Mouse (Mus musculus) right cerebral cortex, adult 18-20 months (tissue): Measurements from ENCODE around the gene 1700010B08Rik.
A peak's percentile ranks its signal among the peaks of the same experiment; 100 is the strongest.

ENCODE experiments used
- DNase-seq: peaks from one replicate; pipeline ENCODE4 v3.0.0; 2022; ENCODE audit warnings: mixed read lengths

The 1700010B08Rik gene

DNA sequence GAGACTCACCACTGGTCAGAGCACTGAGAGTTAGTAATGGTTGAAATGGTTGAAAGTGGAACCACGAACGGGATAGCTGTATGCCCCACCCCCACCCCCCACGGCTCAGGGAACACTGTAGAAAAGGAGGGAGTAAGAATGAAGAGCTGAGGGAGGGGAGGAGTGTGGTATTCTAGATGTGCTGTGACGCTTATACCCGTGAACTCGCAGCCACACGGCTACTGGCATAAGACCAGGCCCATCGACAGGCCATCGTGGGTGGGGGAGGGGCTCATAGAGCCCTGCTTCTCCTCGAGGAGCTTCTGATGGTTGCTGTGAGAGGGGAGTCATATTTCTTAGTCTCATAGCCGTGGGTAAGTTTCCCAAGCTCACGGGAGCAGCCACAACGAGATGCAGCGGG is 5.2 kb downstream of the 1700010B08Rik start:
- DNase-seq, result no peak

DNA sequence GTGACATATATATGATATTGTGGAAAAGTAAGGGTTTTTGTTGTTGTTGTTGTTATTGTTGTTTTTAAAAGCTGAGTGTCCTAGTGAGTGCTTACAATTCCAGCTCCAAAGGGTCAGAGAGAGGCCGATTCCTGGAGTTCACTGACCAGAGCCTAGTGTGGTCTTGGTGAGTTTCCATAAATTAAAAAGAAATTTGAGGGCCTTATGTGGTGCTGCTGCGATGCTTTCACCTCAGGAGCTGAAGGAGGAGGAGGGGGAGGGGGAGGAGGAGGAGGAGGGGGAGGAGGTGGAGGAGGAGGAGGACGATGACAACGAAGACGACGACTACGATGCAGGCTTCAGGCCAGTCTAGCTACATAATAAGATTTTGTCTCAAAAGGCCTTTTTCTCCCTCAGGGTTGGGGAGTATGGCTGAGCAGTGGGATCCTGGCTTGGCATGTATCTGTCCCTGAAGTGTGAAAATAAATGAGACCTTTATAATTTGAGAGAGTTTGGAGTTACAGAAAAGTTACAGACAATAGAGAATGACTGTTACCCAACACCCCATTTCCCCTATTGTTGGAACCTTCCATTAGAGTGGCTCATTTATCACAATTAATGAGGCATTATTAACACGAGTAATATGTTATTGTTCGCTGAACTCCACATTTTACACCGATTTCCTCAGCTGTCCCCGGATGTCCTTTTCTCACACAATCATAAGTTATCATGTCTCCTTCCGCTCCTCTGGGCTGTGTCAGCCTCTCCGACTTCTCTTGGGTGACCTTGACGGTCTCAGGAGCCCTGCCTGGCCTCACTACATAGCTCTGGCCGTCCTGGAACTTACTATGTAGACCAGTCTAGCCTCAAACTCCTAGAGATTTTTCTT is 6.0 kb downstream of the 1700010B08Rik start:
- DNase-seq, result no peak

DNA sequence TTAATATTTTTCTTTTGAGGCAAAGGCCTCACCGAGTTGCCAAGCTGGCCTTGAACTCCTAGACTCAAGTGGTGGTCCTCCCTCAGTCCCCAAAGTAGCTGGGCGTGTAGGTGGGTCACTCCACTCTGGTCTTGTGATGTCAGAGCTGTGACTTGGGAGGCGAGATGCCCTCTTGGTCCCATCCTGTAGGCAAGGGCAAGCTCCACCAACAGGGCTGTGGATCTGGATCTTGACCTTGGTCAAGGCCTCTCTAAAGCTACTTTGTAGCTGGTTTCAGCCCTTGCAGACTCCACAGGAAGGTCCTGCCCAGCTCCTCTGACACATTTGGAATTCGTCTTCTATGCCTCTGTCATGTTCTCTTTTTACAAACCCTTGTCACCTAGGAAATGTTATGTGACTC is 6.6 kb downstream of the 1700010B08Rik start:
- DNase-seq, result no peak

DNA sequence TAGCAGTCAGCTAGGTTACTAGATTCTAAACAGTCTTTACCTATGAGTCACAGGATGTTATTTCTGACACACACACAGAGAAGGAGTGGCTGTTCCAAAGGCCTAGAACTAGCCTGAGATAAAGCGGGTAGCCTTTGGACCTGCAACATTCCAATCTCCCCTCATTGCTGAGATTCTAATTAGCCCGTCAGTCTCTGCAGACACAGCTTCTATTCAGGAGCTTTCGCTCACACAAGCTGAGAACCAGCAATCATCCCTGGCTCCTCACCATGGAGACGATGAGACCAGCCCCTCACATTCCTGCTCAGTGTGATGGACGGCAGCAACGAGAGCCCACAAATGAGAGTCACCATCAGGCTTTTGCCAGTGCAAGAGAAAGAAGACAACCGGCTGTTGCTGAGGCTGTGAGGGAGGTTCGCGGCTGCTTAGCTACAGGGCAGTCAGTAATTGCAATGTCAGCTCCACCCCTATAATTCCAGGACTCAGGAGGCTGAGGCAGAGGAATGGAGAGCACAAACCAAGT is 11.3 kb downstream of the 1700010B08Rik start:
- no peak for DNase-seq

DNA sequence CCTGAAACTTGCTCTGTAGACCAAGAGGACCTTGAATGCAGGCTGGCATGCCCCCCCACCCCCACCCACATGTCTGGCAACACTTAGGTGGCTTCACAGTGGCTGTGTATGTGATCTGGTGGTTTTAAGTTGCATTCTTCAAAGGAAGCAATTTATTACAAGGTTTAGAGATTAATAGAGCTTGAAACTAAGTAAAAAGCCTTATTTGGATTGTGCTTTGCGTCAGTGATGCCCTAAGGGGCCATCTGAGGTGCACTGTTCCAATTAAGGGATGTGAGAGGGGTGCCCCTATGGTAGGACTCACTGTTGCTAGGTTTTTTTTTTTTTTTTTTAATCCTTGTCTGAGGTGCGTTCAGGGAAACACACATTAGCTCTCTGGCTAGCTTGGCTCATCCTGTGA is 15.2 kb downstream of the 1700010B08Rik start:
- no peak for DNase-seq

DNA sequence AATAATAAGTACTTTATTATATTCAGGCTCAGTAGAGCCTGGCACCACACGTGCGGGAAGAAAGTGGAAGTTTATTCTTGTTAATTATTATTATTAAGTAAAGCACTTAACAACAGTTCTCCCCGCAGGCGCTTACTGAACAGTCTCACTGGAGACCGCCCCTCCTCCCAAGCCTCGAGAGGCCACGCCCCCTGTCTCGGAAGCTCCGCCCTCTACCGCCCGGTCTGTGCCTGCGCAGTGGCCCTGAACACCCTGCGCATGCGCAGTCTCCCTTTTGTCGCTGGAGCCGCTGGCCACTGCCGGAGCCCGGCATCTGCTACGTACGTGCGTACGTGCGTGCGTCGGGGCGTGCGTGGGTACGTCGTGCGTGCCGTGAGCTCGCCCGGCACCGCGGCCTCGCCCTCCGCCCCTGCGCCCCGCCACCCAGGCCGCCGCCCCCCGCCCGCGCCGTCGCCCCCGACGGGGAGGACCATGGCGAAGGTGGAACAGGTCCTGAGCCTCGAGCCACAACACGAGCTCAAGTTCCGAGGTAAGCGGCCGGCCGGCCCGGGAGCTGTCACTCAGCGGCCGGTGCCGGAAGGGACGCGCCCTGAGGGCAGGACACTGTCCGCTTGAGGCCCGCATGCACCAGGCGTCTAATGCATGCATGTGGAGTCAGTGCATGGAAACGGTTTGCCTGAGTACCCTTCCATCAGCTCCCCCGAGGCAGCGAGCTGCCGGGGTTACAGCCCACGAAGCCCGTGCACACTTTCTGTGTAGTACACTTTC is 18.2 kb downstream of the 1700010B08Rik start, which contains the start of gene Vapb:
Gene Vapb, plus strand, starts transcription at position 290 of the 768 bp plus-strand sequence.
- peak; percentile 99 for DNase-seq

DNA sequence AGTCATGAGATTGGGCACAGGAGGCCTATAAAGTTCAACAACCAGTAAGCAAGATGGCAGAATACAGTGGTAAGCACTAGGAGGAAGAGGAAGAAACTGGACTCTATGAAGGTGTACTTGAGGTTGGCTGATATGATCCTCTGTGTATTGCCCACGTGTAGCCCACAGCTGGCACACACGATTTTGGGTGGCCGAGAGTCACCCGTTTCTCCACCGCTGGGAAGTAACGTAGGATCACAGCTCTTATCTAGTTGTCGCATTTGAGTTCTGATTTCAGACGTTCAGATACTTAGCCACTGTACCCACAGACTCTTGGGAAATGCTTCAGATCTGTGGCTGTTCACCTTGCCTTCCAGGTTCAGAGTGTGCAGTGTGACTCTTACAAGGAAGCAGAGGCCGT is 19.0 kb downstream of the 1700010B08Rik start:
- no peak for DNase-seq

DNA sequence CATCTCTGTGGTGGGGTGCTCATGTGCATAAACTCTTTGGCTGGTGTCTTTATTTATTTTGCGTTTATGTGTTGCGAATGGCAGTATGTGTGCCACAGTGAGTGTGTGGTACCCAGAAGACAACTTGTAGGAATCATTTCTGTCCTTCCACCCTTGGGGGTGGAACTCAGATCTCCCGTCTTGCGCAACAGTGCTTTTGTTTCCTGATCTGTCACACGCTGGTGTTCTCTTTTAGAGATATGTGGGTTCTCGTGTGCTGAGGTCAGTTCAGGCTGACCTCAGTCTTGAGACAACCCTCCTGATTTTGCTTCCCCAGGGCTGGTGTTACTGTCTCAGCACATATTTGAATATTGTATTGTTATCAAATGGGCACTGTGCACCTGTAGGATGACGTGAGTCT is 19.9 kb downstream of the 1700010B08Rik start:
- DNase-seq, result no peak

DNA sequence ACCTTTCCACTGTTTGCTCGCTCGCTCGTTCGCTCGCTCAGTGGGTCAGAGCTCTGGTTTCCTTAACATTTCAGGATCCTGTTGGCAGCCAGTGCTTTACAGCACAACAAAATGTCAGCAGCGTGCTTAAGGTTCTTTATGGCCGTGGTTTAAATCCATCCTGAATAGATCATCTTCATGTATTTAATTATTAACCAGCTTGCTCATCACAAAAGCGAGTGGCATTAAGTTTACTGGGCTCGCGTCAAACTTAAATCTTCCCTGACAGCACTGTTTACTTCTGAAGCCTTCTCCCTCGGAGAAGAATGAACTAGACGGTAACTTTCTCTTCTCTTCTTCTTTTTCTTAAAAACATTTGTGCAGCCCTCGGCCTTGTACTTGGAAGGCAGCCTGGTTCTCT is 22.9 kb downstream of the 1700010B08Rik start:
- no peak for DNase-seq

DNA sequence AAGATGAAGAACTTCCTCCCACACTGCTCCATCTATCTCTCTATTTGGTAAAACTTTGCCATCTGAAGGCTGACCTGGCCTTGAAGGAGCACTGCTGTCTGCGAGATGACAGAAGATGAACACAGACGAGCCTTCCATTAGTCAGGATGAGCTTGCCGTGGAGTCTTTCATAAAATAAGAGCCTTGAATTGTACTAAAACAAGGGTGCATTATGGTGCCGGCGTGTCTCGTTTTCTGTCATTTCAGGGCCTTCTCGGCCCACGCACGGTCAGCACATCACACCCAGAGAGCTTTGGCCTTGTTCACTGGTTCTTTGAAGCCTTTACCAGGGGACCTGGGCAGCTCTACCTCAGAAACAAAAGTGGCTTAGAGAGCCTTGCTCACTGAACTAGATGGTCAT is 23.5 kb downstream of the 1700010B08Rik start:
- DNase-seq, result no peak

DNA sequence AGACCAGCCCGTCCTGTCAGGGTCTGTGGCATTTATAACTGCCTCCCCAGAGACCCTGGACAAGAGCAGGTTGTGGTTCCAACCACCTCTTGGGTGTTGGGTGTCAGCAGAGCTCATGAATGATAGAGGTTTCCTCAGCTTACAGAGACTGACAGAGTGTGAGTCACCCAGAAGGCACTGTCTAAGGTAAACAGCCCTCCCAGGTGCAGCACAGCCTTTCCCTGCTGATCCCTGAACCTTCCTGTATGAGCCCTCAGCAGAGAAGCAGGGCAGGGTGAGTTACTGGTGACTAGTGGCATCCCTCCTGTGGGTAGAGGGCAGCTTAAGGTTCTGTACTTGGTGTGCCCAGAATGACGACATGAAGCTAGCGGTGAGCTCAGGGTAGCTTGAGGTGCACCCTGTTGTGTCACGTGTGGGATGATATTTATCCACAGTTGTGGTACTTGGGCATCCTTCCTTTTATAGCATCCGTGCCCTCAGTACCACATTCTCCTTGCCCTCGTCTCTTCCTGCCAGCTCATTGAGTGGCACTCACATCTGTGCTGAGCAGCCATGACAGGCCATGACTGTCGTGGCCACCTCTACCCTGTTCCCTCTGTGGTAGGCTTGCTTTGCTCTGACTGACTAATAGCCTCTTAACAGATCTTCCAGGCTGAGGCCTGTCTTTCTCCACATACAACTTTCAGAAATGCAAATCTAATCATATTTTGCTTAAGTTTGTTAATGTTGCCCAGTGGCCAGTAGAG is 25.0 kb downstream of the 1700010B08Rik start:
- DNase-seq, result no peak

DNA sequence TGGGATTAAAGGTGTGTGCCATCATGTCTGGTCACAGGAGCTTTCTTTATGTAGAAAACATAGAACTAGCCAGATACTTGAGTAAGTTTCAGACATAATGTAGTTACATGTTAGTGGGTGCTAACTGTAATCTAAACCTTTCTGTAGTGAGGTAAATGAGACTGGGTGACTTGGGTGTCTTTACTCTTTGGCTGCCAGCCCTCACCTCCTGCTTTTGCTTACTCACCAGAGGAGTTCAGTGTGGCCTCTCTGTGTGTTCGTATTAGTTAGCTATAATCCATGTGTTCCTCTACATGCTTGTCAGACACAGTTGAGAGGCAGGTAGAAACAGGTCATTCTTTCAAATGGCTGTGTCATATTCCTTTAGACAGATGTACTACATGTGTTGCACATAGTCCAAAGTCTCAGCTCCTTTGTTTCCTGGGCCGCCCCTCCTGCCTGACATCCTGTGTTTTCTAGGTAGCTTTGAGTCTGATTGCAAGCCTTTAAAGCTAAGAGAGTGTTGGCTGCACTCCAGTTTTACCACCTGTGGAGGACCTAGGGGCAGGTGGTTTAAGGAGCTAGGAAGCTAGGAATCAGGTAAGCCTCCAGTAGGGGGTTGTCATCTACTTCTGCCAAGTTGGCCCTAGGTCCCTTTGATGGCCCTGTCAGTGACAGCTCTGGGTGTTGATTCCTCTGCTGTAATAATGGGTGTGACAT is 29.9 kb downstream of the 1700010B08Rik start:
- no peak for DNase-seq

DNA sequence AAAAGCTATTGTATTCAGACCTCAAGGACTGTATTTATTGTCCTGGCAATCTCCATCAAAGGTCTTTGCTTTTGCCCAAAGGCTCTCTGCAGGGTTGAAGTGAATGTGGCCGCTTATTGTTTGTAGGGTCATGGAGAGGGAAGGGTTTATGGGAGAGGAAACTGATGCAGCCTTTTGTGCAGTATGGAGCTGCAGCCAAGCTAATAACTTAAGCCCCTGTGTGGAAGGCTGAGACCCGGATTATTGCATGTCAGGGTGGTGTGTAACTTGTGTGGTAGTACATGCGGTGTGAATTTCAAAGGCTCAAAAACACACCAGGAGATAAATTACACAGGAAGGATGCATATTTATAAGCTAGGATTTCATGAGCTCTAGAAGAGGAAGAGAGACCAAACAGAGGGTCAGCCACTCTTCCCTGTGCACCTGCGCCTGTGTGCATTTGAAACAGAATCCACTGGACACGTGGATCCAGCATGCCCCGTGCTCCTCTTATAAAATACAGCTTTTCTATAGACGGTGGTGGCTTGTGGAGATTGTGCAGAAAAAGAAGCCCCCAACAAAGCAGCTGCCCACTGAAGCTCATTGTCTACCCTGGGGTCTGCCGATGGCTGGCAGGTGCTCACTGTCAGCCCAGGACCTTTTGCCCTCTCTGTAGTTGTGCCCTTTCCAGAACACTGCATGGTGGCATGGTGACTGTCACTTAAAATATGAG is 36.4 kb downstream of the 1700010B08Rik start:
- no peak for DNase-seq

DNA sequence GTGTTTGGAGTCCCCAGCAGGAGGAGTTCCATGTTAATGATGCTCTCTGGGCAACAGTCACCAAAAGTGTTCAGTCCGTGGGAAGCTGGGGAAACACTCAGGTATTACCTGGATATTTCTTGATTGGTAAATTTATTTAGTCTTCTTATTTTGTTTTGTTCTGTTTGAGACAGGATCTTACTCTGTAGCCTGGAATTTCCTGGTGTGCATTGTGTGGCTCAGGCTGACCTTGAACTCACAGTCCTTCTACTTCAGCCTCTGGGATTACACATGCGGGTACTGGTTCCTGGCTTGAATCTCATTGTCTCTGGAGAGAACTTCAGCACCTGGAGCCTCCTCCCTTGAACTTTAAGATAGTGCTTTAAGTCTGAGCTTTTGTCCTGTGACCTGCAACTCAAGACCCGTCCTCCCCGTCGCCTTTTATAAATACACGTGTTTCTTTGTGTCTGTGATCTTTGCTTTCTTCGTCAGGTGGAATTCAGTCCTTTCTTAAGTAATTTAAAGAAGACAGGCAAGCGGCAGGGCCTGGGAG is 38.5 kb downstream of the 1700010B08Rik start:
- DNase-seq, result no peak

DNA sequence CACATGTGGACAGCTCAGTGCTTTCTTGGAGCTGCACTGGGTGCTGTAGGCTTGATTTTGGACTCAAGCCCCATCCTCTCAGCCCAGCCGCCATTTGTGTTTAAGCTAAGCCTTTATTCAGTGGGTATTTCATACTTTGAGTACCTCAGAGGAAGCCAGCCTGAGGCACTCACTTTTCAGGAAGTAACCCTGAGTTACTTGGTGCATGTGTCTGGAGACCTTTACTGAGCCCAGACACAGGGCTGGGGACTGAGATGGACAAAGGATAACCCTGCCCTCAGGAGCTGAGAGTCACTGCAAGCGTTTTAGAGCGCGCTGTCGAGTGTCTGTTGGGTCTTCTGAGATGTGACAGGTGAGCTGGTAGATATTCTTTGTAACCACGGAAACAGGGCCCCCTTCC is 41.4 kb downstream of the 1700010B08Rik start:
- no peak for DNase-seq

DNA sequence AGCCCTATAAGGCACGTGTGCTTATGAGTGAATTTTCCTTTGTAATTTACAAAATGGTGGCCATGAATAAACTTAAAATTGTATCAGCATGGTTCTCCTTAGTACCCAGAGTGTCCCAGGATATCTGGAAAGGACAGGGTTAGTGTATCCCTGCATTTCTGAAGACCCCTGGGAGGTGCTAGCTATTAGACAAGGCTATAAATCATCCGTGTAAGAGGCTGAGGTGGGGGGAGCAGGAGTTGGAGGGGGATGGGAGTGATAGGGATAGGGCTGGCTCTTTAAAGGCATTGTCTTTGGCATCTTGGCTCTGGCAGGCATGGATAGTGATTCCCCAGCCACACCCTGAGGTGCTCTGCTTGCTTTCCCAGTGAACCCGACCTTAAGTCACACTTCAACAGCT is 45.4 kb downstream of the 1700010B08Rik start:
- DNase-seq, result no peak

DNA sequence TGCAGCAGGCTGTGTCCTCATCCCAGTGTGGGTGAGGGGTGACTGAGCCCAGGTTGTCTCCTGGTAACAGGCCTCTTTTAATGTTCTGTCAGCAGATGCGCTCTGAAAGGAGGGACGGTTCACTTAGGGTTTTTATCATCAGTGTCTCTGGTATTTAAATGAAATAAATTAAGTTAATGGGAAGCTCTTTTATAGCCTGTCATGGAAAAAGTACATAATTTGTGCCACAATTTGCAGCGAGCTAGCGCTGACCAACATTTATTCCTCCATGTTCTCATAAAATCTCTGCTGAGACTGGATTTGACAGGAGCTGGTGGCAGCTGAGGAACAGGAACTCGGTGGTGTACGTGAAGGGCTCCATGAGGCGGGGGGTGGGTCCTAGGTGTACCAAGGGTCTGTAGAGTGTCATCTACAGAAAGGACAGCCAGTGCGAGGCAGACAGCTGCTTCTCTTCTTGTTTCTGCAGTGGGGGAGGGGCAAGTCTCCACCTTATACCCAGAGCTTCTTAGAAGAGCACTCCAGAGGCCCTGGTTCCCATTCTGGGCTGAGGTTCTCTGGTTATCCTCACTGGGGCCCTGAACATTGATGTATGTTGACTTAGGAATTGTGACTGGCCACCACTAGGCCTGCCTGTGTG is 48.9 kb downstream of the 1700010B08Rik start:
- DNase-seq, result no peak

DNA sequence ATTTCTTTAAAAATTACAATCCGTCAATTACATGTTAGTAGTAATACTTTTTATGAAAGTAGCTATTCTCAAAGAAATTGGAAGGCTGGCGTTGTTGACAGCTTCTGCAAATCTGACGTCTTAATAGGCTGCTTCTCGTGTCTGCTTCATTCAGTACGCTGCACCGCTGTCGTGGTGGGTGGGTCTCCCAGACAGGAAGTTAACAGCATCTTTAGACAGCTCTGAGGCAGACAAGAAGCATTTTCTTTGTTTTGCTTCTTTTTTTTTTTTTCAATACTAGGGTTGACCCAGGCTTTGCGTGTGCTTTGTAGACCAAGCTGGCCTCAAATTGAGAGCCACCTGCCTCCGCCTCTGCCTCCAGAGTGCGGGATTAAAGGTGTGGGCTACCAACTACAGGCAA is 50.0 kb downstream of the 1700010B08Rik start:
- no peak for DNase-seq

DNA sequence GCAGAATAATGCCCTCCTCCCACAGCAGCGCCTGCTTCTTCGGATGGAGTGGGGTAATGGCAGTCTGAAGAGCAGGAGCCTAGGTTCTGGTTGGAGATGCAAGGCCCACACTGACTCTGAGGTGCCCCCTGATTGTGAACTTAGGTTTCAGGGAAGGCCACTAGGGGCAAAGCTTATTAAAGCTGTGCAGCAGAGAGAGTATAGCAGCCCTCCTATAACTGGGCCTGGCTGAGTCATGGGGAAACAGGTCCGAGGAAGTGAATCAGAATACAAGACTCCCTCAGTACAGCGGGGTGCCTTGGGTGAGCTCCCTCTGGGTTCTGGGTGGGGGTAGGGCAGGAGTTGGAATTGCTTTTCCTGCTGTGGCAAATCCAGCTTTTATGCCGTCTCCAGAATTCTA is 51.4 kb downstream of the 1700010B08Rik start:
- no peak for DNase-seq
